Mouse (Mus musculus) gastrocnemius, postnatal 25 days (tissue): ENCODE data around the gene Pls1. TPM values are rescaled to one million over a fixed set of nuclear protein-coding genes. Genes with fewer than 3 reads are reported as not detected.

Experiments used
- DNase-seq: peaks from one replicate; pipeline ENCODE4 v3.0.0; 2022
- total RNA-seq, 2 experiments: library from RNA; stranded (reverse); gene quantifications; 1 replicate in 1 of 2; 2 replicates in 1 of 2; pipeline ENCODE4 v1.2.3; 2021

Pls1 gene
- total RNA-seq, 2 experiments from 2014 or later: not detected

GRCm38 (mm10) chr9:95705371-95705770 is 139.7 kb downstream of the Pls1 start:
- DNase-seq: no peak

- no peak for DNase-seq
These were observed 141.0 kb downstream of the Pls1 start for GRCm38 (mm10) chr9:95704078-95704477.

Other genes with a start within 250 kb of the Pls1 start
- 10 to 100 TPM in 1 of 2 experiments, 1 to 10 TPM in 1; 3.4 to 10.3 TPM for gene Pcolce2, start 207.7 kb downstream of the Pls1 start, total RNA-seq
- gene Trpc1, start 94.9 kb downstream of the Pls1 start, total RNA-seq: 1 to 10 TPM in 1 of 2 experiments, under 1 TPM in 1; 0.64 to 1.2 TPM
- 1 to 10 TPM; 3.7 to 4.0 TPM for gene Atr, start 12.3 kb upstream of the Pls1 start, total RNA-seq
- gene Xrn1, start 109.4 kb upstream of the Pls1 start, total RNA-seq: 1 to 10 TPM; 8.1 to 9.2 TPM